Mouse (Mus musculus): Measurements from ENCODE around the gene Sval1. TPM values are rescaled to one million over a fixed set of nuclear protein-coding genes. Genes with fewer than 3 reads are reported as not detected.

Gene Sval1
- total RNA-seq (2012; rRNA removed) (not detected in 2 replicates), polyA plus RNA-seq (2012; ENCODE audit: insufficient read depth in 1 of 2, insufficient read length in 2 of 2, low read depth in 1 of 2, low replicate concordance in 2 of 2, missing spikeins in 1 of 2) (not detected)

GRCm38 (mm10) chr6:41951330-41951729 lies at the start of gene Sval1:
Gene Sval1, plus strand, starts transcription at chr6:41951630.
- Histone ChIP-seq H3K4me3 (ENCODE audit: control insufficient read depth in 1 of 2, insufficient read depth in 1 of 2, low read depth in 2 of 2, low read length in 2 of 2) (no peak within 1 kb of the TSS), H3K4me1 (ENCODE audit: control insufficient read depth in 1 of 2, insufficient read depth in 2 of 2, low read length in 2 of 2) (no peaks in the 10 kb centered on the region), H3K9me3 (replicated peaks; ENCODE audit: insufficient read depth, low read length) (no peaks in the 10 kb centered on the region), H3K36me3 (ENCODE audit: control insufficient read depth in 1 of 2, insufficient read depth in 2 of 2, low read length in 2 of 2) (no peaks in the 10 kb centered on the region), H3K79me2 (ENCODE audit: control insufficient read depth, insufficient read depth, low read length, poor library complexity) (no peaks in the 10 kb centered on the region), H3K27ac (ENCODE audit: control insufficient read depth, low read depth, low read length) (no peak within 1 kb of the TSS), H3K27me3 (ENCODE audit: control insufficient read depth in 1 of 2, insufficient read depth in 2 of 2, low read length in 2 of 2) (no peaks in the 10 kb centered on the region; a peak in 1 of 4 replicates), H3K9ac (ENCODE audit: control insufficient read depth, low read depth, low read length, poor library complexity, severe bottlenecking) (no peak within 1 kb of the TSS)
- no peak for TF ChIP-seq USF1 (IDR thresholded peaks at IDR 0.05; ENCODE audit: low read depth, low read length)
- no peak for TF ChIP-seq NELFE (IDR thresholded peaks at IDR 0.05; ENCODE audit: low read depth, low read length)
- TF ChIP-seq POLR2AphosphoS5 (IDR thresholded peaks at IDR 0.05; ENCODE audit: borderline replicate concordance, low read depth, low read length), result no peak
- DNase-seq (ENCODE audit: low read depth, low spot score), result no peak

GRCm38 (mm10) chr6:41911625-41912024 lies 39.8 kb upstream of the Sval1 start:
- H3K9ac ChIP-seq (ENCODE audit: control insufficient read depth, low read depth, low read length, poor library complexity, severe bottlenecking), result no peak overlapping the region
- H3K27me3 ChIP-seq (ENCODE audit: control insufficient read depth in 1 of 2, insufficient read depth in 2 of 2, low read length in 2 of 2), result no peaks in the 10 kb centered on the region
- H3K36me3 ChIP-seq (ENCODE audit: control insufficient read depth in 1 of 2, insufficient read depth in 2 of 2, low read length in 2 of 2), result no peaks in the 10 kb centered on the region
- no peak overlapping the region for H3K27ac ChIP-seq (ENCODE audit: control insufficient read depth, low read depth, low read length)
- no peak for TF ChIP-seq BHLHE40 (IDR thresholded peaks at IDR 0.05; ENCODE audit: borderline replicate concordance, low read depth, low read length)
- no peak for TF ChIP-seq ZMIZ1 (IDR thresholded peaks at IDR 0.05; ENCODE audit: low read depth, low read length)
- TF ChIP-seq CHD1 (IDR thresholded peaks at IDR 0.05; ENCODE audit: low read depth, low read length), result no peak
- no peak for TF ChIP-seq RCOR1 (IDR thresholded peaks at IDR 0.05; ENCODE audit: low read depth, low read length)
- no peak for TF ChIP-seq ZNF384 (IDR thresholded peaks at IDR 0.05; ENCODE audit: low read depth, low read length)
- no peak for TF ChIP-seq POLR2AphosphoS2 (IDR thresholded peaks at IDR 0.05; ENCODE audit: low read length)
- TF ChIP-seq E2F4 (IDR thresholded peaks at IDR 0.05; ENCODE audit: borderline replicate concordance, low read depth, low read length), result no peak
- TF ChIP-seq TBP (IDR thresholded peaks at IDR 0.05; ENCODE audit: low read depth, low read length), result no peak
- no peaks in the 10 kb centered on the region for H3K9me3 ChIP-seq (replicated peaks; ENCODE audit: insufficient read depth, low read length)
- H3K4me1 ChIP-seq (ENCODE audit: control insufficient read depth in 1 of 2, insufficient read depth in 2 of 2, low read length in 2 of 2), result no peaks in the 10 kb centered on the region
- H3K79me2 ChIP-seq (ENCODE audit: control insufficient read depth, insufficient read depth, low read length, poor library complexity), result no peaks in the 10 kb centered on the region
- H3K4me3 ChIP-seq (ENCODE audit: control insufficient read depth in 1 of 2, insufficient read depth in 1 of 2, low read depth in 2 of 2, low read length in 2 of 2), result no peak overlapping the region
- DNase-seq (ENCODE audit: low read depth, low spot score), result no peak

- Histone ChIP-seq H3K27ac (ENCODE audit: control insufficient read depth, low read depth, low read length) (no peak overlapping the region), H3K79me2 (ENCODE audit: control insufficient read depth, insufficient read depth, low read length, poor library complexity) (no peaks in the 10 kb centered on the region), H3K36me3 (ENCODE audit: control insufficient read depth in 1 of 2, insufficient read depth in 2 of 2, low read length in 2 of 2) (no peaks in the 10 kb centered on the region), H3K9ac (ENCODE audit: control insufficient read depth, low read depth, low read length, poor library complexity, severe bottlenecking) (no peak overlapping the region), H3K27me3 (ENCODE audit: control insufficient read depth in 1 of 2, insufficient read depth in 2 of 2, low read length in 2 of 2) (no peaks in the 10 kb centered on the region), H3K4me1 (ENCODE audit: control insufficient read depth in 1 of 2, insufficient read depth in 2 of 2, low read length in 2 of 2) (no peaks in the 10 kb centered on the region), H3K9me3 (replicated peaks; ENCODE audit: insufficient read depth, low read length) (no peaks in the 10 kb centered on the region), H3K4me3 (ENCODE audit: control insufficient read depth in 1 of 2, insufficient read depth in 1 of 2, low read depth in 2 of 2, low read length in 2 of 2) (no peak overlapping the region)
- DNase-seq (ENCODE audit: low read depth, low spot score), result no peak
- TF ChIP-seq UBTF (IDR thresholded peaks at IDR 0.05; ENCODE audit: borderline replicate concordance, insufficient read depth, low read depth, low read length) (no peak), ZMIZ1 (IDR thresholded peaks at IDR 0.05; ENCODE audit: low read depth, low read length) (no peak), MAFK (IDR thresholded peaks at IDR 0.05; ENCODE audit: borderline replicate concordance, low read depth, low read length) (no peak), TAL1 (IDR thresholded peaks at IDR 0.05; ENCODE audit: low read length) (no peak), POLR2AphosphoS5 (IDR thresholded peaks at IDR 0.05; ENCODE audit: borderline replicate concordance, low read depth, low read length) (no peak), E2F4 (IDR thresholded peaks at IDR 0.05; ENCODE audit: borderline replicate concordance, low read depth, low read length) (no peak), RCOR1 (IDR thresholded peaks at IDR 0.05; ENCODE audit: low read depth, low read length) (no peak), MEF2A (IDR thresholded peaks at IDR 0.05; ENCODE audit: extremely low read depth, insufficient replicate concordance, low read depth, low read length, poor library complexity, severe bottlenecking) (no peak), ZNF384 (IDR thresholded peaks at IDR 0.05; ENCODE audit: low read depth, low read length) (no peak), SMC3 (IDR thresholded peaks at IDR 0.05; ENCODE audit: low read depth, low read length) (no peak), GABPA (IDR thresholded peaks at IDR 0.05; ENCODE audit: low read depth, low read length) (no peak), ETS1 (IDR thresholded peaks at IDR 0.05; ENCODE audit: low read depth, low read length) (no peak), BHLHE40 (IDR thresholded peaks at IDR 0.05; ENCODE audit: borderline replicate concordance, low read depth, low read length) (no peak), MYB (IDR thresholded peaks at IDR 0.05; ENCODE audit: low read depth, low read length) (no peak), HCFC1 (IDR thresholded peaks at IDR 0.05; ENCODE audit: low read depth, low read length) (no peak), NELFE (IDR thresholded peaks at IDR 0.05; ENCODE audit: low read depth, low read length) (no peak), CHD1 (IDR thresholded peaks at IDR 0.05; ENCODE audit: low read depth, low read length) (no peak), POLR2A (IDR thresholded peaks at IDR 0.05; ENCODE audit: control insufficient read depth in 1 of 2, insufficient read depth in 1 of 2, low read depth in 1 of 2, low read length in 2 of 2, poor library complexity in 1 of 2) (no peak)
Measured at GRCm38 (mm10) chr6:41914883-41915282, 36.5 kb upstream of the Sval1 start.
